Mouse (Mus musculus) MEL (cell line): ENCODE results near the gene Tpst2. TPM values are rescaled to one million over a fixed set of nuclear protein-coding genes. Genes with fewer than 3 reads are reported as not detected.
A peak's percentile ranks its signal among the peaks of the same experiment; 100 is the strongest.

Source experiments
- DNase-seq: peaks from one replicate; pipeline ENCODE4 v3.0.0; 2011; ENCODE audit warnings: low read depth, low spot score
- H3K27ac ChIP-seq: 2 replicates; pipeline ENCODE4 v1.5.1; 2012; ENCODE audit warnings: low read depth, mild to moderate bottlenecking, control low read depth, low read length, moderate library complexity; ENCODE audit not compliant: control insufficient read depth
- H3K27me3 ChIP-seq, 2 experiments: fragments of 150-350 bp in 1 of 2; sonication (generic) in 1 of 2; 2 replicates each; pipeline ENCODE4 v1.6.1; 2012; ENCODE audit warnings: low read length in 2 of 2, mild to moderate bottlenecking in 2 of 2, improper control_type of control experiment in 1 of 2, moderate library complexity in 1 of 2; ENCODE audit not compliant: insufficient read depth in 2 of 2, control insufficient read depth in 1 of 2
- H3K36me3 ChIP-seq, 2 experiments: 2 replicates each; pipeline ENCODE4 v1.6.1; 2012 to 2014; ENCODE audit warnings: low read length in 2 of 2, improper control_type of control experiment in 1 of 2, inconsistent platforms in 1 of 2, mild to moderate bottlenecking in 1 of 2; ENCODE audit not compliant: insufficient read depth in 2 of 2, control insufficient read depth in 1 of 2
- H3K4me1 ChIP-seq, 2 experiments: fragments of 150-350 bp in 1 of 2; sonication (generic) in 1 of 2; 2 replicates each; pipeline ENCODE4 v1.6.1; 2012; ENCODE audit warnings: low read length in 2 of 2, improper control_type of control experiment in 1 of 2, mild to moderate bottlenecking in 1 of 2; ENCODE audit not compliant: insufficient read depth in 2 of 2, control insufficient read depth in 1 of 2
- H3K4me3 ChIP-seq, 2 experiments: fragments of 150-350 bp in 1 of 2; sonication (generic) in 1 of 2; 2 replicates each; pipeline ENCODE4 v1.5.1; 2012; ENCODE audit warnings: low read depth in 2 of 2, low read length in 2 of 2, mild to moderate bottlenecking in 2 of 2, moderate library complexity in 2 of 2, control low read depth in 1 of 2, improper control_type of control experiment in 1 of 2; ENCODE audit not compliant: control insufficient read depth in 1 of 2, insufficient read depth in 1 of 2
- H3K79me2 ChIP-seq: 2 replicates; pipeline ENCODE4 v1.6.1; 2012; ENCODE audit warnings: mild to moderate bottlenecking, low read length, moderate library complexity; ENCODE audit not compliant: control insufficient read depth, poor library complexity, insufficient read depth
- H3K9ac ChIP-seq: 2 replicates; pipeline ENCODE4 v1.6.1; 2012; ENCODE audit warnings: low read depth, mild to moderate bottlenecking, control low read depth, low read length, moderate library complexity; ENCODE audit not compliant: control insufficient read depth, poor library complexity, severe bottlenecking
- H3K9me3 ChIP-seq: fragments of 150-350 bp; sonication (generic); replicated peaks from 2 replicates; pipeline ENCODE4 v1.6.1; 2012; ENCODE audit warnings: mild to moderate bottlenecking, low read length, improper control_type of control experiment, moderate library complexity; ENCODE audit not compliant: insufficient read depth
- BHLHE40 ChIP-seq: IDR thresholded peaks from 2 replicates; pipeline ENCODE4 v1.6.1; 2012; ENCODE audit warnings: low read depth, mild to moderate bottlenecking, inconsistent platforms, low read length, improper control_type of control experiment, borderline replicate concordance
- CHD1 ChIP-seq: IDR thresholded peaks from 2 replicates; pipeline ENCODE4 v1.6.1; 2012; ENCODE audit warnings: low read depth, mild to moderate bottlenecking, inconsistent platforms, low read length, improper control_type of control experiment
- CHD2 ChIP-seq: IDR thresholded peaks from 2 replicates; pipeline ENCODE4 v1.6.1; 2011; ENCODE audit warnings: low read length, improper control_type of control experiment
- CTCF ChIP-seq, 3 experiments: IDR thresholded peaks in 2 of 3; conservative IDR thresholded peaks in 1 of 3; 2 replicates each; pipeline ENCODE4 v1.5.1; 2011 to 2012; ENCODE audit warnings: low read length in 3 of 3, low read depth in 2 of 3, mild to moderate bottlenecking in 2 of 3, improper control_type of control experiment in 1 of 3, inconsistent platforms in 1 of 3, mixed read lengths in 1 of 3, moderate library complexity in 1 of 3; ENCODE audit not compliant: control insufficient read depth in 1 of 3, insufficient read depth in 1 of 3, poor library complexity in 1 of 3, severe bottlenecking in 1 of 3
- EP300 ChIP-seq, 2 experiments: IDR thresholded peaks; 2 replicates each; pipeline ENCODE4 v1.6.1; 2011; ENCODE audit warnings: improper control_type of control experiment in 2 of 2, low read length in 2 of 2, low read depth in 1 of 2, mild to moderate bottlenecking in 1 of 2
- ETS1 ChIP-seq: IDR thresholded peaks from 2 replicates; pipeline ENCODE4 v1.6.1; 2012; ENCODE audit warnings: low read depth, mild to moderate bottlenecking, inconsistent platforms, low read length, improper control_type of control experiment, moderate library complexity
- GABPA ChIP-seq: IDR thresholded peaks from 2 replicates; pipeline ENCODE4 v1.6.1; 2012; ENCODE audit warnings: low read depth, mild to moderate bottlenecking, inconsistent platforms, low read length, improper control_type of control experiment, moderate library complexity
- GATA1 ChIP-seq: IDR thresholded peaks from 2 replicates; pipeline ENCODE4 v1.6.1; 2011; ENCODE audit warnings: low read depth, low read length, improper control_type of control experiment
- HCFC1 ChIP-seq: IDR thresholded peaks from 2 replicates; pipeline ENCODE4 v1.6.1; 2012; ENCODE audit warnings: low read depth, mild to moderate bottlenecking, inconsistent platforms, low read length, improper control_type of control experiment, moderate library complexity
- JUND ChIP-seq: IDR thresholded peaks from 2 replicates; pipeline ENCODE4 v1.6.1; 2011; ENCODE audit warnings: low read depth, mild to moderate bottlenecking, improper control_type of control experiment, low read length
- KAT2A ChIP-seq: conservative IDR thresholded peaks from 2 replicates; pipeline ENCODE4 v1.6.1; 2012; ENCODE audit warnings: low read depth, low read length, improper control_type of control experiment, inconsistent platforms
- MAFK ChIP-seq: IDR thresholded peaks from 2 replicates; pipeline ENCODE4 v1.6.1; 2011; ENCODE audit warnings: low read depth, mild to moderate bottlenecking, low read length, improper control_type of control experiment, borderline replicate concordance
- MAX ChIP-seq: IDR thresholded peaks from 2 replicates; pipeline ENCODE4 v1.6.1; 2011; ENCODE audit warnings: low read length, improper control_type of control experiment
- MAZ ChIP-seq: IDR thresholded peaks from 2 replicates; pipeline ENCODE4 v1.6.1; 2012; ENCODE audit warnings: low read depth, mild to moderate bottlenecking, inconsistent platforms, low read length, improper control_type of control experiment
- MEF2A ChIP-seq: IDR thresholded peaks from 2 replicates; pipeline ENCODE4 v1.6.1; 2014; ENCODE audit warnings: low read depth, mild to moderate bottlenecking, inconsistent platforms, low read length, improper control_type of control experiment; ENCODE audit not compliant: poor library complexity, insufficient replicate concordance, severe bottlenecking; ENCODE audit errors: extremely low read depth
- MYC ChIP-seq: IDR thresholded peaks from 2 replicates; pipeline ENCODE4 v1.6.1; 2011; ENCODE audit warnings: low read depth, mild to moderate bottlenecking, low read length, improper control_type of control experiment, moderate library complexity
- NRF1 ChIP-seq: IDR thresholded peaks from 2 replicates; pipeline ENCODE4 v1.6.1; 2014; ENCODE audit warnings: low read depth, mild to moderate bottlenecking, inconsistent platforms, low read length, improper control_type of control experiment, moderate library complexity; ENCODE audit not compliant: poor library complexity, insufficient read depth, severe bottlenecking
- POLR2A ChIP-seq, 2 experiments: IDR thresholded peaks; 2 replicates each; pipeline ENCODE4 v1.6.1; 2011 to 2012; ENCODE audit warnings: low read length in 2 of 2, mild to moderate bottlenecking in 2 of 2, control low read depth in 1 of 2, improper control_type of control experiment in 1 of 2, low read depth in 1 of 2, moderate library complexity in 1 of 2; ENCODE audit not compliant: control insufficient read depth in 1 of 2, insufficient read depth in 1 of 2, poor library complexity in 1 of 2
- POLR2AphosphoS5 ChIP-seq: IDR thresholded peaks from 2 replicates; pipeline ENCODE4 v1.6.1; 2012; ENCODE audit warnings: low read depth, borderline replicate concordance, mild to moderate bottlenecking, inconsistent platforms, low read length, moderate library complexity, mixed read lengths
- RAD21 ChIP-seq: IDR thresholded peaks from 2 replicates; pipeline ENCODE4 v1.6.1; 2011; ENCODE audit warnings: mild to moderate bottlenecking, low read depth, low read length, improper control_type of control experiment
- SMC3 ChIP-seq: IDR thresholded peaks from 2 replicates; pipeline ENCODE4 v1.6.1; 2011; ENCODE audit warnings: low read depth, low read length, improper control_type of control experiment
- TAL1 ChIP-seq: IDR thresholded peaks from 2 replicates; pipeline ENCODE4 v1.6.1; 2012; ENCODE audit warnings: mild to moderate bottlenecking, inconsistent platforms, low read length, moderate library complexity, mixed read lengths
- TBP ChIP-seq: IDR thresholded peaks from 2 replicates; pipeline ENCODE4 v1.8.0; 2011; ENCODE audit warnings: low read depth, low read length, improper control_type of control experiment
- TCF12 ChIP-seq: IDR thresholded peaks from 2 replicates; pipeline ENCODE4 v1.6.1; 2014; ENCODE audit warnings: low read depth, mild to moderate bottlenecking, inconsistent platforms, low read length, improper control_type of control experiment, moderate library complexity
- USF1 ChIP-seq: IDR thresholded peaks from 2 replicates; pipeline ENCODE4 v1.6.1; 2014; ENCODE audit warnings: low read depth, mild to moderate bottlenecking, inconsistent platforms, low read length, improper control_type of control experiment, moderate library complexity
- USF2 ChIP-seq, 2 experiments: IDR thresholded peaks; 2 replicates each; pipeline ENCODE4 v1.6.1; 2011 to 2012; ENCODE audit warnings: improper control_type of control experiment in 2 of 2, low read length in 2 of 2, borderline replicate concordance in 1 of 2, inconsistent platforms in 1 of 2, low read depth in 1 of 2, mild to moderate bottlenecking in 1 of 2; ENCODE audit not compliant: insufficient read depth in 1 of 2
- ZKSCAN1 ChIP-seq: IDR thresholded peaks from 2 replicates; pipeline ENCODE4 v1.6.1; 2012; ENCODE audit warnings: low read depth, mild to moderate bottlenecking, inconsistent platforms, low read length, improper control_type of control experiment, moderate library complexity
- polyA plus RNA-seq, 2 experiments: library from polyadenylated mRNA; stranded (reverse) in 1 of 2; unstranded in 1 of 2; fragments of >175 nt in 1 of 2; fragments of >200 nt in 1 of 2; gene quantifications; 2 replicates each; pipeline versions ENCODE4 v1.2.1 to v1.2.4; 2012; ENCODE audit warnings: low replicate concordance in 2 of 2, low read depth in 1 of 2; ENCODE audit not compliant: insufficient read length in 2 of 2, insufficient read depth in 1 of 2, missing spikeins in 1 of 2
- total RNA-seq: library from RNA; depleted of rRNA; stranded (reverse); fragments of 300-350 nt; gene quantifications from 2 replicates; pipeline ENCODE4 v1.2.3, GENCODE M21; 2012

The Tpst2 gene
- total and polyA plus RNA-seq, 3 experiments, result 57.8 to 86.1 TPM; not detected in 1

DNA sequence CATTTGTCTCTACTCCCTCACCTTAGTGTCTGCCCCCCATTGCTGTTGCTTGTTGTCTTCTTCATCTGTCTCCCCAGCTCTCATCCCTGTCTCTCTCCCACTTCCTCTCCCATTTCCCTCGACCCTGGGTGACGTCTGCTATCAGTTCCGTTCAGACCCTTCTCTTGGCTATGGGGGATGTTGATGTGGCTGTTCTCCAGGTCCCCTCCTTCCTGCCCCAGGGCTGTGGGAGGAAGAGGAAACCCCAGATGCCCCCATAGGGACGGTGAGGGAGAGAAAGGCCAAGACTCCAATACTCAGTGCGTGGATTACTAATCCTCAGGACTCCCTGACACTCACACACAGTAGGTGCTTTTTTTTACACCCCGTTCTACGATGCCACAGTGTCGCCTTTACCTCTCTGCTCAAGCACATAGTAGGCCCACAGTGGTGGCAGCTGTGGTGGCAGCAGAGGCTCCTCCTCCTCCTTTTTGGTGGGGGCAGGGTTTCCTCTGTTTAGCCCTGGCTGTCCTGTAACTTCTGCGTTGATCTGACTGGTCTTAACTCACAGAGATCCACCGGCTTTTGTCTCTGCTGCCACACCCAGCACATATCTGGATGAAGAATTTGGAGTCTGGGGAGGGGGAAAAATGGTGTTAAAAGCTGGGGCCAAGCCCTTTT lies 7.2 kb downstream of the Tpst2 start:
- TF ChIP-seq USF2 (IDR thresholded peaks at IDR 0.05; ENCODE audit: borderline replicate concordance in 1 of 2, insufficient read depth in 1 of 2, low read depth in 1 of 2, low read length in 2 of 2) (no peak), ETS1 (peak; percentile 69; the same call in 1 of the 2 replicates), JUND (no peak), MAZ (peak; percentile 87), HCFC1 (no peak), NRF1 (no peak), KAT2A (no peak), TBP (no peak), MEF2A (no peak), TCF12 (peak; percentile 90), GABPA (no peak), BHLHE40 (peak; percentile 16; the same call in 1 of the 2 replicates), GATA1 (peak; percentile 84), TAL1 (peak; percentile 85), ZKSCAN1 (peak; percentile 100), USF1 (no peak), POLR2A (IDR thresholded peaks at IDR 0.05; ENCODE audit: control insufficient read depth in 1 of 2, insufficient read depth in 1 of 2, low read depth in 1 of 2, low read length in 2 of 2, poor library complexity in 1 of 2) (0 out of 4 replicates have a peak, but pooled peaks of 1 of the 2 experiments have one; percentile 37), MAFK (no peak), EP300 (IDR thresholded peaks at IDR 0.05; ENCODE audit: low read depth in 1 of 2, low read length in 2 of 2) (peak; percentile 82 to 93)
- TF ChIP-seq, all 39 proteins: peak for 9
- Histone ChIP-seq H3K4me3 (peak overlapping the region in 1 of 2 experiments; percentile 15; a peak in 1 of 4 replicates), H3K79me2 (peaks cover 76% of the 10 kb centered on the region), H3K4me1 (peaks cover 16 to 92% of the 10 kb centered on the region in 2 experiments), H3K9me3 (no peaks in the 10 kb centered on the region), H3K27ac (peak overlapping the region; percentile 86), H3K9ac (peak overlapping the region; percentile 39), H3K36me3 (peaks cover 0 to 81% of the 10 kb centered on the region in 2 experiments; a peak in 2 of 4 replicates), H3K27me3 (no peaks in the 10 kb centered on the region)
- peak; percentile 81 for DNase-seq

DNA sequence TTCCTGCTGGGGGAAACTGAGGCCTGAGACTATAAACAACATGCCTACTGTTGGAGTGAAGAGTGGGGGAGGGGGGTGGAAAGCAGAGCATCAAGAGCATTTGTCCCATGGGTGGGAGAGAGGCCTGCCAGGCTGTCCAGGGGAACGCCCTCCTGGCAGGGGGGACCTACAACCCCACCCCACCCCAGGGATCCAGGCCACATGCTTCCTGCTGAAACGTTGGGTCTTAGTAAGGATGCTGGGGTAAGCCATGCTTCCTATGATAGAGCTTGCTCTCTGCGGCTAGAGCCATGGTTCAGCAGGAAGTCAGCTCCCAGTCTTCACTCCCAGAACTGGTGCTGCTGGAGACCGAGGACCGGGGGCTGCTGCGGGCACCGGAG lies 7.7 kb downstream of the Tpst2 start:
- H3K9me3 ChIP-seq, result no peaks in the 10 kb centered on the region
- TF ChIP-seq MAZ (no peak), BHLHE40 (no peak), KAT2A (no peak), USF2 (IDR thresholded peaks at IDR 0.05; ENCODE audit: borderline replicate concordance in 1 of 2, insufficient read depth in 1 of 2, low read depth in 1 of 2, low read length in 2 of 2) (no peak), MAFK (no peak), CTCF (IDR thresholded peaks at IDR 0.05 in 2 of 3, conservative IDR thresholded peaks at IDR 0.05 in 1 of 3; ENCODE audit: control insufficient read depth in 1 of 3, insufficient read depth in 1 of 3, low read depth in 2 of 3, low read length in 3 of 3, poor library complexity in 1 of 3, severe bottlenecking in 1 of 3) (no peak), RAD21 (no peak), CHD1 (no peak), MAX (no peak), SMC3 (no peak), MYC (no peak), EP300 (IDR thresholded peaks at IDR 0.05; ENCODE audit: low read depth in 1 of 2, low read length in 2 of 2) (no peak; a peak in 1 of 4 replicates), TAL1 (no peak), CHD2 (no peak), JUND (no peak), TCF12 (no peak), HCFC1 (no peak), POLR2AphosphoS5 (no peak), ETS1 (no peak)
- peaks cover 75% of the 10 kb centered on the region for H3K79me2 ChIP-seq
- H3K36me3 ChIP-seq, result peaks cover 0 to 82% of the 10 kb centered on the region in 2 experiments; a peak in 2 of 4 replicates
- no peaks in the 10 kb centered on the region for H3K27me3 ChIP-seq
- H3K4me3 ChIP-seq, result peak overlapping the region in 1 of 2 experiments; percentile 15; a peak in 2 of 4 replicates
- H3K9ac ChIP-seq, result peak overlapping the region; percentile 39
- no peak for DNase-seq
- H3K27ac ChIP-seq, result peak overlapping the region; percentile 86
- H3K4me1 ChIP-seq, result peaks cover 16 to 91% of the 10 kb centered on the region in 2 experiments
